Comparison of ENCODE assay signal across 12 mouse cellular contexts in genomic region chr1:185209641-185210176, GRCm38 (mm10). TPM values are rescaled to one million over a fixed set of nuclear protein-coding genes. Genes with fewer than 3 reads are reported as not detected.
DNase-seq lines count a peak whose midpoint lies in the region; ATAC-seq and TF ChIP-seq lines count a peak whose summit lies in the region.
"Had no signal": no experiment of that assay in that cellular context is flagged by ENCODE, and none has a peak within 500 bp of the region (broad histone marks: within the 10 kb centered on the region; RNA-seq: fewer than 3 reads in every experiment).

No protein-coding gene starts in this region.

- intact Hi-C loops in heart, postnatal 25 days (cut with DNase I), result no loop called here

- H3K27ac ChIP-seq in hindbrain, embryonic 15.5 days (replicated peaks), result 0 out of 2 replicates have a peak overlapping the region, but pooled peaks have one; percentile 25
- no peak overlapping the region for H3K27ac ChIP-seq in hindbrain, embryonic 10.5 days
- peak overlapping the region; percentile 98; the same call in 1 of the 2 replicates for H3K27ac ChIP-seq in bone marrow macrophage, adult 2 months (ENCODE audit: insufficient read depth, low read depth, low read length)
- H3K27ac ChIP-seq in limb, embryonic 12.5 days, result peak overlapping the region; percentile 68

- no peaks in the 10 kb centered on the region for H3K9me3 ChIP-seq in hindbrain, embryonic 15.5 days
- no peaks in the 10 kb centered on the region for H3K9me3 ChIP-seq in hindbrain, embryonic 10.5 days
- H3K9me3 ChIP-seq in limb, embryonic 12.5 days, result no peaks in the 10 kb centered on the region
- H3K9me3 ChIP-seq: G1E had no signal

- H3K4me1 ChIP-seq in hindbrain, embryonic 15.5 days (replicated peaks), result peaks cover 28% of the 10 kb centered on the region
- H3K4me1 ChIP-seq in hindbrain, embryonic 10.5 days (replicated peaks), result peaks cover 15% of the 10 kb centered on the region
- peaks cover 31% of the 10 kb centered on the region for H3K4me1 ChIP-seq in bone marrow macrophage, adult 2 months (ENCODE audit: control insufficient read depth, insufficient read depth, low read length)
- peaks cover 25% of the 10 kb centered on the region for H3K4me1 ChIP-seq in limb, embryonic 12.5 days (replicated peaks)

- no peak for DNase-seq in hindbrain, embryonic 10.5 days (ENCODE audit: low spot score)
- peak; percentile 89 for DNase-seq in 416B (ENCODE audit: low read depth)
- no peak for DNase-seq in cerebellum, postnatal 4 days (ENCODE audit: low spot score in 2 of 2)
- no peak for DNase-seq in heart, postnatal 25 days (ENCODE audit: low spot score)
- DNase-seq in adipocyte (ENCODE audit: low spot score), result no peak
- DNase-seq: embryo, embryonic 11 days; kidney, adult 8-10 months; thymus, adult 2 months had no signal

- TF ChIP-seq CTCF in bone marrow macrophage, adult 2 months (IDR thresholded peaks at IDR 0.05; ENCODE audit: low read depth, low read length), result no peak

- H3K27me3 ChIP-seq in hindbrain, embryonic 15.5 days, result no peaks in the 10 kb centered on the region
- no peaks in the 10 kb centered on the region for H3K27me3 ChIP-seq in hindbrain, embryonic 10.5 days (ENCODE audit: insufficient read depth, poor library complexity, severe bottlenecking)
- no peaks in the 10 kb centered on the region for H3K27me3 ChIP-seq in limb, embryonic 12.5 days

- WGBS in hindbrain, embryonic 15.5 days, result 39% methylated on average over 8 of the region's 8 CpGs
- WGBS in hindbrain, embryonic 10.5 days, result 42% methylated on average over 8 of the region's 8 CpGs
- 19% methylated on average over 8 of the region's 8 CpGs for WGBS in limb, embryonic 12.5 days

- no peak for TF ChIP-seq POLR2A in bone marrow macrophage, adult 2 months (IDR thresholded peaks at IDR 0.05; ENCODE audit: borderline replicate concordance, low read depth, low read length)

- H3K9ac ChIP-seq in hindbrain, embryonic 15.5 days, result no peak overlapping the region
- no peak overlapping the region for H3K9ac ChIP-seq in limb, embryonic 12.5 days (replicated peaks)

- H3K36me3 ChIP-seq in hindbrain, embryonic 15.5 days, result peaks cover 8% of the 10 kb centered on the region; the same call in 1 of the 2 replicates
- H3K36me3 ChIP-seq in hindbrain, embryonic 10.5 days, result peaks cover 13% of the 10 kb centered on the region
- H3K36me3 ChIP-seq in limb, embryonic 12.5 days, result peaks cover 6% of the 10 kb centered on the region

- no peak overlapping the region for H3K4me2 ChIP-seq in hindbrain, embryonic 15.5 days
- peak overlapping the region; percentile 30 for H3K4me2 ChIP-seq in limb, embryonic 12.5 days

- peak; percentile 38; the same call in 1 of the 2 replicates for ATAC-seq in hindbrain, embryonic 15.5 days (ENCODE audit: low FRiP score, low read depth)
- peak; percentile 81; the same call in 1 of the 2 replicates for ATAC-seq in limb, embryonic 12.5 days (ENCODE audit: insufficient number of reproducible peaks, insufficient read depth, low FRiP score, low TSS enrichment, low read depth)

- H3K4me3 ChIP-seq in hindbrain, embryonic 15.5 days, result no peak overlapping the region
- no peak overlapping the region for H3K4me3 ChIP-seq in hindbrain, embryonic 10.5 days
- H3K4me3 ChIP-seq in bone marrow macrophage, adult 2 months (ENCODE audit: insufficient read depth, low read length), result no peak overlapping the region
- no peak overlapping the region for H3K4me3 ChIP-seq in limb, embryonic 12.5 days (replicated peaks)

RNA-seq across cellular contexts. Expression of gene Rab3gap2, which starts 5.8 kb away (rescaled TPM):
- polyA plus RNA-seq in hindbrain, embryonic 15.5 days (2015; fragmentation: Nextera tagmentation; extraction: Ambion mirVana), result 25.4 and 25.8 TPM in 2 replicates
- 19.3 and 20.2 TPM in 2 replicates for polyA plus RNA-seq in hindbrain, embryonic 10.5 days (2016; fragmentation: Nextera tagmentation; extraction: Ambion mirVana)
- polyA plus RNA-seq in bone marrow macrophage, adult 2 months (2012; ENCODE audit: insufficient read depth, insufficient read length, missing spikeins), result 50.9 and 56.4 TPM in 2 replicates
- 24.6 and 24.7 TPM in 2 replicates for polyA plus RNA-seq in limb, embryonic 12.5 days (2016; fragmentation: Nextera tagmentation; extraction: Ambion mirVana)
- 10 to 100 TPM; 20.6 to 20.7 TPM for total RNA-seq in heart, postnatal 25 days (2021)
